Mouse (Mus musculus): ENCODE measurements around the gene Rbm43.
A peak's percentile ranks its signal among the peaks of the same experiment; 100 is the strongest.

Gene Rbm43

GRCm38 (mm10) chr2:51934574-51935334, at the start of gene Rbm43:
TSS of gene Rbm43 (minus strand) at chr2:51935163.
- peak; percentile 69 to 78 for DNase-seq (ENCODE audit: low spot score in 2 of 2)

GRCm38 (mm10) chr2:51982288-51982687, 47.3 kb upstream of the Rbm43 start:
- no peak for DNase-seq (ENCODE audit: low spot score in 2 of 2)

- no peak for DNase-seq (ENCODE audit: low spot score in 2 of 2)
These were observed 46.7 kb upstream of the Rbm43 start for GRCm38 (mm10) chr2:51981630-51982029.

- peak in 1 of 2 experiments; percentile 5 for DNase-seq (ENCODE audit: low spot score in 2 of 2)
These were observed 38.5 kb upstream of the Rbm43 start, which contains the start of gene Nmi for GRCm38 (mm10) chr2:51973410-51973968. TSS of gene Nmi (minus strand) at chr2:51973494.

- DNase-seq (ENCODE audit: low spot score in 2 of 2) = peak; percentile 15 to 42
These were observed 37.9 kb upstream of the Rbm43 start for GRCm38 (mm10) chr2:51972641-51973409.

GRCm38 (mm10) chr2:51972142-51972541, 37.2 kb upstream of the Rbm43 start:
- DNase-seq (ENCODE audit: low spot score in 2 of 2) = peak; percentile 15 to 24

GRCm38 (mm10) chr2:51970897-51971296, 35.9 kb upstream of the Rbm43 start:
- DNase-seq (ENCODE audit: low spot score in 2 of 2) = no peak

- no peak for DNase-seq (ENCODE audit: low spot score in 2 of 2)
These were observed 32.3 kb upstream of the Rbm43 start for GRCm38 (mm10) chr2:51967288-51967687.

- DNase-seq (ENCODE audit: low spot score in 2 of 2) = no peak
These were observed 18.8 kb upstream of the Rbm43 start for GRCm38 (mm10) chr2:51953648-51954204.

- DNase-seq (ENCODE audit: low spot score in 2 of 2) = no peak
These were observed 15.9 kb upstream of the Rbm43 start for GRCm38 (mm10) chr2:51950876-51951275.

GRCm38 (mm10) chr2:51948105-51948830, 13.3 kb upstream of the Rbm43 start:
- no peak for DNase-seq (ENCODE audit: low spot score in 2 of 2)

GRCm38 (mm10) chr2:51945812-51946211, 10.8 kb upstream of the Rbm43 start:
- no peak for DNase-seq (ENCODE audit: low spot score in 2 of 2)

- DNase-seq (ENCODE audit: low spot score in 2 of 2) = no peak
These were observed 6.9 kb upstream of the Rbm43 start for GRCm38 (mm10) chr2:51941832-51942231.

- no peak for DNase-seq (ENCODE audit: low spot score in 2 of 2)
These were observed 3.8 kb upstream of the Rbm43 start for GRCm38 (mm10) chr2:51938750-51939149.

- DNase-seq (ENCODE audit: low spot score in 2 of 2) = no peak
These were observed 2.0 kb upstream of the Rbm43 start for GRCm38 (mm10) chr2:51937004-51937403.

GRCm38 (mm10) chr2:51936585-51936984, 1.6 kb upstream of the Rbm43 start:
- no peak for DNase-seq (ENCODE audit: low spot score in 2 of 2)

GRCm38 (mm10) chr2:51935921-51936320, 958 bp upstream of the Rbm43 start:
- DNase-seq (ENCODE audit: low spot score in 2 of 2) = no peak

- DNase-seq (ENCODE audit: low spot score in 2 of 2) = no peak
These were observed 1.4 kb downstream of the Rbm43 start for GRCm38 (mm10) chr2:51933341-51934134.

- DNase-seq (ENCODE audit: low spot score in 2 of 2) = no peak
These were observed 3.7 kb downstream of the Rbm43 start for GRCm38 (mm10) chr2:51931241-51931640.

GRCm38 (mm10) chr2:51914944-51915680, 19.9 kb downstream of the Rbm43 start:
- peak; percentile 23 to 34 for DNase-seq (ENCODE audit: low spot score in 2 of 2)
